Mouse (Mus musculus) liver, postnatal 0 days (tissue): ENCODE measurements around the gene Cct5.

Experiments used
- CTCF ChIP-seq: sonication (generic); IDR thresholded peaks from 2 replicates; pipeline ENCODE4 v1.5.1; 2016; ENCODE audit warnings: antibody characterized with exemption, low read depth
- EP300 ChIP-seq: IDR thresholded peaks from 2 replicates; pipeline ENCODE4 v1.6.1; 2016; ENCODE audit warnings: antibody characterized with exemption, low read depth, mild to moderate bottlenecking

DNA sequence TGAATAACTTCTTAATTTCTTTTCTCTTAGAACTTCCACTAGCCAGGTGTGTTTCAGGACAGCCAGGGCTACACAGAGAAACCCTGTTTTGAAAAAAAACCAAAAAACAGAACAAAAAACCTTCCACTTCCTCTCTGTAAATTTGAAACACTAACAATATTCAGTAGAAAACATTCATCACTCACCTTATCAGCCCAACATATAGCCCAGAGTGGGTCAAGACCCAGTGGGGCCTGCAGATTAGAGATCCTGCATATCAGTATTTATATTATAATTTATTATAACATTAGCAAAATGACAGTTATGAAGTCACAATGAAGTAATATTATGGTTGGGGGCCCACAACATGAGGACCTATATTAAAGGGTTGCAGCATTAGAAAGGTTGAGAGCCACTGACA, 27.9 kb downstream of the Cct5 start:
- TF ChIP-seq CTCF: no peak
- TF ChIP-seq EP300: no peak
